Mouse (Mus musculus) megakaryocyte-erythroid progenitor cell, adult 5-6 weeks (primary cell): ENCODE results near the gene Bola1. TPM values are rescaled to one million over a fixed set of nuclear protein-coding genes. Genes with fewer than 3 reads are reported as not detected.
A peak's percentile ranks its signal among the peaks of the same experiment; 100 is the strongest.

Experiments used
- ATAC-seq: replicated peaks from 2 replicates; pipeline ENCODE4 v1.8.0; 2016; ENCODE audit warnings: mild to moderate bottlenecking, inconsistent platforms; ENCODE audit not compliant: severe bottlenecking, poor library complexity, low FRiP score, low TSS enrichment
- total RNA-seq, 2 experiments: library from RNA; stranded (forward) in 1 of 2; stranded (reverse) in 1 of 2; fragments of 200-1000, 215-1000 nt in 1 of 2; fragments of >200 nt in 1 of 2; fragmentation: Nextera tagmentation in 1 of 2; gene quantifications; 2 replicates each; pipeline ENCODE4 v1.2.3; 2014 to 2017

The Bola1 gene
- total RNA-seq (2014; fragmentation: Nextera tagmentation) (35.9 and 55.4 TPM in 2 replicates), total RNA-seq (2017) (39.3 and 44.8 TPM in 2 replicates)

GRCm38 (mm10) chr3:96219661-96220130, at the start of gene Bola1, which contains the start of gene Hist2h2ab:
Bola1 (minus strand) TSS chr3:96219709.
Hist2h2ab (plus strand) TSS chr3:96219865.
- ATAC-seq: peak; percentile 42

- peak; percentile 36 for ATAC-seq
Observed at GRCm38 (mm10) chr3:96268776-96269378, 49.4 kb upstream of the Bola1 start.

GRCm38 (mm10) chr3:96268051-96268775, 48.7 kb upstream of the Bola1 start, which contains the start of gene Hist2h3b:
Hist2h3b (plus strand) TSS chr3:96268654.
- peak; percentile 36; the same call in 1 of the 2 replicates for ATAC-seq

- no peak for ATAC-seq
Observed at GRCm38 (mm10) chr3:96267541-96267940, 48.0 kb upstream of the Bola1 start.

- ATAC-seq: no peak
Observed at GRCm38 (mm10) chr3:96266132-96266710, 46.7 kb upstream of the Bola1 start.

GRCm38 (mm10) chr3:96264404-96264949, 45.0 kb upstream of the Bola1 start:
- no peak for ATAC-seq

- ATAC-seq: 0 out of 2 replicates have a peak, but pooled peaks have one; percentile 9
Observed at GRCm38 (mm10) chr3:96263558-96264403, 44.3 kb upstream of the Bola1 start.

- ATAC-seq: peak; percentile 89
Observed at GRCm38 (mm10) chr3:96262979-96263550, 43.6 kb upstream of the Bola1 start, which contains the start of gene Hist2h4. Hist2h4 (minus strand) TSS chr3:96263311.

- peak; percentile 72 for ATAC-seq
Observed at GRCm38 (mm10) chr3:96262216-96262875, 42.8 kb upstream of the Bola1 start.

- no peak for ATAC-seq
Observed at GRCm38 (mm10) chr3:96261623-96262022, 42.1 kb upstream of the Bola1 start.

- no peak for ATAC-seq
Observed at GRCm38 (mm10) chr3:96260220-96260619, 40.7 kb upstream of the Bola1 start.

- no peak for ATAC-seq
Observed at GRCm38 (mm10) chr3:96257190-96257589, 37.7 kb upstream of the Bola1 start.

- ATAC-seq: no peak
Observed at GRCm38 (mm10) chr3:96255926-96256593, 36.6 kb upstream of the Bola1 start.

- peak; percentile 98 for ATAC-seq
Observed at GRCm38 (mm10) chr3:96254683-96255355, 35.3 kb upstream of the Bola1 start.

- no peak for ATAC-seq
Observed at GRCm38 (mm10) chr3:96251787-96252186, 32.3 kb upstream of the Bola1 start.

GRCm38 (mm10) chr3:96250890-96251289, 31.4 kb upstream of the Bola1 start:
- ATAC-seq: no peak

- no peak for ATAC-seq
Observed at GRCm38 (mm10) chr3:96249034-96249345, 29.5 kb upstream of the Bola1 start.
